In the genomic region with DNA sequence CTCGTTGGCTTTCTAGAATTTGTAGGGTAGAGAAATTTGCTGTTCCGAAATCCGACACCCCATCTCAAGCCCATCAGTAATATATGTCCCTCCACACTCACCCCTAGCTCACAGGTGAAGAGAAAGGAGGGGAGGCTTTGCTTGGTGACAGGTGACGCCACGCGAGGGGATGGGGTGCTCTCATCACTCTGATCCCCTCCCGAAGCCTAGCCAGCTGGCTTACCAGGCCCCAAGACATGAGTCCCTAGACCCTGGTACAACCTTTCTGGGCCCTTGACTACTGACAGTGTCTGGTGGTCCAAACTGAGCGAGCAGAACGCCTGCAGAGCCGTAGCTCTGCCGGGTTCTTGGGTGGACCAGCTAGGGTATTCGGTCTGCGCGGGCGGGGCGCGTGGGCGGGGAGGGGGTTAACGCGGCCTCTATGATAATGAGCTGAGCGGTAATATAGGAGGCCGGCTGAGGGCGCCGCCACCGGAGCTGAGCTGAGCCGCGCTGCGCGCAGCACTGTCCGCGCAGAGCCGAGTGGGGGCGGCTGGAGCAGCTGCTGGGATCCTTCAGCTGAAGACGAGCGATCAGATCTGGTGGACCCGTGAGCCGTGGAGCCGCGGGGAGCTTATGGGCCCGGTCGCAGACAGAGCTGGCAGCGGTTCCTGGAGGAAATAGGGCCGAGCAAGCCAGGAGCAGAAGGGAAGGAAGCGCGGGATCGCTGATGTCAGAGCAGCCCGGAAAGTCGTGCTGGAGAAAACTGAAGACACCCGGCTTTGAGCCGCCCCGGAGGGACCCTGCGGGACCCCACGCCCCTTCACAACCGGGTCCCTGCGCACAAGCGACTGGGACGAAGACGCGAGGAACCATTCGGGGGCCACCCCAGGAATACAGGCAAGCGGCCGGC, we compare ENCODE assay signal across 8 mouse cellular contexts. TPM values are rescaled to one million over a fixed set of nuclear protein-coding genes. Genes with fewer than 3 reads are reported as not detected.
DNase-seq lines count a peak whose midpoint lies in the region; ATAC-seq lines count a peak whose summit lies in the region.

No protein-coding gene starts in this region.

- H3K9me3 ChIP-seq in lung, embryonic 15.5 days, result no peaks in the 10 kb centered on the region

- peak overlapping the region; percentile 73 for H3K9ac ChIP-seq in lung, embryonic 15.5 days

- H3K4me1 ChIP-seq in lung, embryonic 15.5 days, result peaks cover 46% of the 10 kb centered on the region

- peak overlapping the region; percentile 69 for H3K4me3 ChIP-seq in lung, embryonic 15.5 days

- under 1% methylated on average over 62 of the region's 62 CpGs for WGBS in lung, embryonic 15.5 days

- peak; percentile 69 for ATAC-seq in frontal cortex, adult (ENCODE audit: low TSS enrichment)
- peak; percentile 67 to 83 for ATAC-seq in hematopoietic stem cell, adult 5-6 weeks (replicated peaks in 1 of 2; ENCODE audit: insufficient read depth in 1 of 2, low FRiP score in 2 of 2, low TSS enrichment in 1 of 2, low read depth in 1 of 2, poor library complexity in 2 of 2, severe bottlenecking in 2 of 2)
- ATAC-seq in lung, embryonic 15.5 days (ENCODE audit: borderline replicate concordance, extremely low read depth, low FRiP score, low TSS enrichment), result peak; percentile 93

- no peaks in the 10 kb centered on the region for H3K27me3 ChIP-seq in lung, embryonic 15.5 days

- DNase-seq in NIH3T3 (ENCODE audit: low read depth), result peak; percentile 93
- peak; percentile 92 for DNase-seq in cerebellum, adult 9-11 months
- DNase-seq in layer of hippocampus, adult 9-11 months, result peak; percentile 90
- peak; percentile 88 for DNase-seq in ovary, postnatal 36 days (ENCODE audit: low spot score)
- peak; percentile 10 to 30 for DNase-seq in thymus, postnatal 10 days (ENCODE audit: low spot score in 2 of 2)

- H3K36me3 ChIP-seq in lung, embryonic 15.5 days, result no peaks in the 10 kb centered on the region

- peak overlapping the region; percentile 90 for H3K4me2 ChIP-seq in lung, embryonic 15.5 days

- H3K27ac ChIP-seq in lung, embryonic 15.5 days, result peak overlapping the region; percentile 82

RNA-seq across cellular contexts. Expression of a gene that starts 1.6 kb away (rescaled TPM):
- 0.30 and 0.88 TPM in 2 replicates for total RNA-seq in hematopoietic stem cell, adult 5-6 weeks (2017)
- polyA plus RNA-seq in lung, embryonic 15.5 days (2015; fragmentation: Nextera tagmentation; extraction: Ambion mirVana), result 7.9 and 8.5 TPM in 2 replicates

Comparison
In these comparisons a context has a peak if more than half of its experiments do, and no peak if none do; other contexts are left out.
1. Peak in every context shown above with its lines: DNase-seq, ATAC-seq, H3K4me3 ChIP-seq and H3K27ac ChIP-seq.
2. DNase-seq: peak in every context shown above with its lines; median percentile 93 in NIH3T3; 92 in cerebellum, adult 9-11 months; 90 in layer of hippocampus, adult 9-11 months; 88 in ovary, postnatal 36 days; 20 in thymus, postnatal 10 days.